Mouse (Mus musculus) midbrain, postnatal 0 days (tissue): ENCODE measurements around the gene Gpr35. TPM values are rescaled to one million over a fixed set of nuclear protein-coding genes. Genes with fewer than 3 reads are reported as not detected.
A peak's percentile ranks its signal among the peaks of the same experiment; 100 is the strongest.

Source experiments
- ATAC-seq: fragments of 200-750 bp; cut with Nextera tagmentation; 2 replicates; pipeline ENCODE4 v1.8.0; 2017; ENCODE audit warnings: moderate number of reproducible peaks, mild to moderate bottlenecking, moderate TSS enrichment, moderate library complexity; ENCODE audit not compliant: low FRiP score
- DNase-seq: peaks from one replicate; pipeline ENCODE4 v3.0.0-alpha.2; 2015; ENCODE audit warnings: low spot score
- H3K27ac ChIP-seq: fragments of 300-500 bp; sonication (generic); 2 replicates; pipeline ENCODE4 v1.5.1; 2014; ENCODE audit warnings: low read depth, mild to moderate bottlenecking, low read length, mixed read lengths
- H3K27me3 ChIP-seq: fragments of 300-500 bp; sonication (generic); 2 replicates; pipeline ENCODE4 v1.6.1; 2014; ENCODE audit warnings: low read length, control low read depth, mixed read lengths; ENCODE audit not compliant: insufficient read depth
- H3K36me3 ChIP-seq: fragments of 300-500 bp; sonication (generic); 2 replicates; pipeline ENCODE4 v1.6.1; 2014; ENCODE audit warnings: low read length, control low read depth, mixed read lengths; ENCODE audit not compliant: insufficient read depth
- H3K4me1 ChIP-seq: fragments of 300-500 bp; sonication (generic); 2 replicates; pipeline ENCODE4 v1.6.1; 2014; ENCODE audit warnings: mild to moderate bottlenecking, control low read depth, antibody characterized with exemption, low read length, mixed read lengths; ENCODE audit not compliant: insufficient read depth
- H3K4me2 ChIP-seq: fragments of 300-500 bp; sonication (generic); 2 replicates; pipeline ENCODE4 v1.6.1; 2014; ENCODE audit warnings: low read depth, mild to moderate bottlenecking, low read length, mixed read lengths; ENCODE audit not compliant: poor library complexity, severe bottlenecking
- H3K4me3 ChIP-seq: fragments of 300-500 bp; sonication (generic); 2 replicates; pipeline ENCODE4 v1.5.1; 2014; ENCODE audit warnings: low read depth, mild to moderate bottlenecking, low read length, moderate library complexity
- H3K9ac ChIP-seq: fragments of 300-500 bp; sonication (generic); replicated peaks from 2 replicates; pipeline ENCODE4 v1.6.1; 2014; ENCODE audit warnings: mild to moderate bottlenecking, low read length, moderate library complexity, mixed read lengths; ENCODE audit not compliant: poor library complexity, severe bottlenecking
- H3K9me3 ChIP-seq: fragments of 300-500 bp; sonication (generic); 2 replicates; pipeline ENCODE4 v1.6.1; 2016; ENCODE audit warnings: low read length, control low read depth
- CTCF ChIP-seq: IDR thresholded peaks from 2 replicates; pipeline ENCODE4 v1.5.1; 2016; ENCODE audit warnings: antibody characterized with exemption, mild to moderate bottlenecking
- WGBS: fragments of 180-500 bp; shearing (Covaris S2); extraction: QIAGEN DNeasy Blood & Tissue Kit; methylation state at CpG from one replicate; pipeline ENCODE4 v1.1.7; 2014; 5-methylcytosine and 5-hydroxymethylcytosine counted together
- polyA plus RNA-seq: library from polyadenylated mRNA; unstranded; fragments of >200 nt; fragmentation: Nextera tagmentation; extraction: Ambion mirVana; gene quantifications from 2 replicates; pipeline ENCODE4 v1.2.1, GENCODE M21; 2015
- total RNA-seq: library from RNA; depleted of rRNA; stranded (reverse); fragments of >200 nt; gene quantifications from 2 replicates; pipeline ENCODE4 v1.2.3, GENCODE M21; 2014

The Gpr35 gene
- total and polyA plus RNA-seq, 2 experiments from 2014 or later = 0.73 to 0.88 TPM

DNA sequence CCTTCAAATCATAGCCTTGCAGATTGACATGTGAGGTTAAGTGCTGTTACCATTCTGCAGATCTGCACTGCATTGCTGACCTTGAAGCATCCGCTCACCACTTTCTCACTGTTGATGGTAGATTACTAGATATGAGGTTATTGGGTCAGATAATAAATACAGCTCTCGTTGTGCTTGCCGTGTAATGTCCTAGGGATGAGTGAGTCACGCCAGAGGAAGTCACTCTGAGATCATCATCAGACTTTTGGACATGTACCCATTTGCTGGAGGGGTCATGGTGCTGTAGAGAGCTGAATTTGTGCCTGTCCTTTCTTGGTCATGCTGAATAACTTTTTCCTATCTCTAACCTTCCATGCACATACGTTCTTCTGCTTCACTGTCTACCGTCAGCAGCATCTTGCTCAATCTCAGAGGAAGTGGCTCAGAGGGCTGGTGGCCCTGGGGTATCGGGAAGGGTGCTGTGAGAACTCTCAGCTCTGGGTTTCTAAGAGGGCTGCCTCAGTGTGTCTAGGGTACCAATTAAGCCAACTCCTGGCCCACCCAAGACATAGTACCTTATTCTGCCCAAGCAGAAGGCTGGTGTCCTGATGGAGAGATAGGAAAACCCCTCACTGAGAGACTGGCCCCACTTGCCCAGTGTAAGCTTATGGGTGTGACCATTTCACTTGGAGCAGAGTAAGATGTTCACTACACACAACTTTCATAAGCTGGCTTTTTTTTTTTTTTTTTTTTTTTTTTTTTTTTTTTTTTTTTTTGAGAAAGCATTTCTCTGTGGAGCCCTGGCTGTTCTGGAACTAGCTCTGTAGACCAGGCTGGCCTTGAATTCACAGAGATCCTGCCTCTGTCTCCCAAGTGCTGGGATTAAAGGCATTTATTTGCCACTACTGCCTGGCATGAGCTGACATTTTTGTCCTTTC, 21.5 kb downstream of the Gpr35 start:
- WGBS = 91% methylated on average over 7 of the region's 7 CpGs
- Histone ChIP-seq H3K36me3 (no peaks in the 10 kb centered on the region), H3K9ac (no peak overlapping the region), H3K4me2 (no peak overlapping the region), H3K27ac (no peak overlapping the region), H3K9me3 (no peaks in the 10 kb centered on the region), H3K4me3 (no peak overlapping the region), H3K27me3 (no peaks in the 10 kb centered on the region), H3K4me1 (no peaks in the 10 kb centered on the region)
- TF ChIP-seq CTCF = no peak
- no peak for ATAC-seq
- DNase-seq = no peak

DNA sequence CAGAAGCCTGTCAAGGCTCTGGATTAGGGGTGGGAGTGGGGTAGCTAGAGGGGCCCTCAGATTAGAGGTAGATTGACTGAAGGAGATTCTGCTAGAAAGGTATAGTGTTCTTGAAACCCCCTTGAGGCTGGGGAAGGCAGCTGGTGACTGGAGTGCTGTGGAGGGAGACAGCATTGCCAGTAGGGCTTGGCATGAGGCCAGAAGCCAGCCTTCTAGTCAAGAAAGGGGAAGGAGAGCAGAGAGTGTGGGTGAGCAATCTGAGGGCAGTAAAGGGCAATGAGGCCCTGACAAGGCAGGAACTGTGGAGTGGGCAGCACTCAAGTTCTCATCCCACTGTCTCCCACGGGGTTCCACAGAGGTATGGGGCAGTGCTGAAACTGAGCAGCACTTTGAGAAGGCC, 22.2 kb downstream of the Gpr35 start:
- Histone ChIP-seq H3K27ac (no peak overlapping the region), H3K4me2 (no peak overlapping the region), H3K9ac (no peak overlapping the region), H3K27me3 (no peaks in the 10 kb centered on the region), H3K9me3 (no peaks in the 10 kb centered on the region), H3K4me3 (no peak overlapping the region), H3K4me1 (no peaks in the 10 kb centered on the region), H3K36me3 (no peaks in the 10 kb centered on the region)
- no peak for TF ChIP-seq CTCF
- DNase-seq (peak; percentile 60), ATAC-seq (no peak)
- WGBS = 64% methylated on average over 1 of the region's 1 CpGs

DNA sequence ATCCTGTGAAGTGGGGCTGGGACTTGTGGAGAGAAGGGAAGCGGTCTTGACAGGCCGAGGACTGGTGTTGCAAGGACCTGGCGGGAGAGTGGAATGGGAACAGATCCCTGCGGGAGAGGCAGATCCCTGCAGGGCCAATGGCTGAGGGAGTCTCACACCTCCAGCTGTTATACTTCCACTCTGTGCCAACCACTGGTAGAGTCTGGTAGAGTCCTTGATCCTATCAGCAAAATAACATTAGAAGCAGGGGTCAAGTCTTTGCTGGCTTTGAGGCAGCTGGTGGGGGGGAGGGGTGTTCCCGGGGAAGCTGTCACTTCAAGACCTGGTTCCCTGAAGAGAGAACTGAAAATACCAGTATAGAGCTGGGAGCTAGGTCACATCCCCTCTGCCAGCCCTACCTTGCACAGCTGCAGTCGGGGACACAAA, 25.5 kb downstream of the Gpr35 start:
- DNase-seq (no peak), ATAC-seq (no peak)
- WGBS = 63% methylated on average over 6 of the region's 6 CpGs
- H3K9ac ChIP-seq = no peak overlapping the region
- no peak overlapping the region for H3K27ac ChIP-seq
- H3K36me3 ChIP-seq = no peaks in the 10 kb centered on the region
- no peaks in the 10 kb centered on the region for H3K4me1 ChIP-seq
- no peaks in the 10 kb centered on the region for H3K27me3 ChIP-seq
- no peaks in the 10 kb centered on the region for H3K9me3 ChIP-seq
- no peak for TF ChIP-seq CTCF
- H3K4me2 ChIP-seq = no peak overlapping the region
- H3K4me3 ChIP-seq = no peak overlapping the region

DNA sequence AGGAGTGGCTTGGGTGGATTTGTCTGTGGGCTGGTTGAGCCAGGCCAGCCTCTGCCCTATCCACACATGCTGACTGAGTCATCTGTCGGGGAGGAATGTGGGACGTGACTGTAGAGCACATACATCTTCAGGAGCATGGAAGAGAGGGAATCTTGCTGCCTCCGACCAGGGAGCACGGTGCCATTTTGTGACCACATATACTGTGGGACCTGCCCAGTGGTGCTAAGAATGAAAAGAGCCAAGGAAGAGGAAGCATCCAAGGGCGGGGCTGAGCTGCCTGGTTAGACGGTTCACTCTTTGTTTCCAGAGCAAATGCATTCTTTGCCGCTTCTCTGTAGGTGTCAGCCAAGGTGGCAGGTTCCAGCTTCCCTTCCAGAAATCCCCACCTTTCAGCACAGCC, 28.0 kb downstream of the Gpr35 start:
- no peak for DNase-seq
- Histone ChIP-seq H3K9me3 (no peaks in the 10 kb centered on the region), H3K36me3 (no peaks in the 10 kb centered on the region), H3K4me1 (no peaks in the 10 kb centered on the region), H3K27me3 (no peaks in the 10 kb centered on the region), H3K4me3 (no peak overlapping the region), H3K4me2 (no peak overlapping the region), H3K27ac (no peak overlapping the region), H3K9ac (no peak overlapping the region)
- TF ChIP-seq CTCF = no peak
- WGBS = 53% methylated on average over 7 of the region's 7 CpGs
- no peak for ATAC-seq

DNA sequence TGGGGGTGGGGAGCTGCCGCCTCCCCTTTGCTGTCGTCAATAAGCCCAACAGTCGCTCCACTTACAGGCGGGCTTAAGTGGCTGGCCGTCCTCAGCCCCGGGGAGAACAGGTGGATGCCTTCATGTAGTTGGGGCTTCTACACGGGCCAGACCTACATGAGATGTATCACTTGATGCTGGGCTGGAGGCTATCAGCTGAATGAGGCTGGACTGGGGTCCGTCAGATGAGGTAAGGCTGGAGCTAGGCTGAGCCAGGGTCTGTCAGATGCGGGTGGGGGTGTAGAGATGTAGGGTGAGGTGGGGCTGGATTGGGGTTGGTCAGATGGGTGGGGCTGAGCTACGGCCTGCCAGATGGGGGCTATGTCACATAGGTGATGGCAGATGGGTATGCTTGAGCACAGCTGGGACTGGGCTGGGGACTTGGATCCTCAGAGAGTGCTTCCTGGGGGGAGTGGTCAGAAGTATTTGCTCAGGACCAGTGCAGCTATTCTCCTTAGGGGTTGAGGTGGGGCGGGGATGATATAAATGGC, 28.5 kb downstream of the Gpr35 start:
- 41% methylated on average over 11 of the region's 11 CpGs for WGBS
- no peaks in the 10 kb centered on the region for H3K27me3 ChIP-seq
- H3K9ac ChIP-seq = no peak overlapping the region
- DNase-seq (no peak), ATAC-seq (0 out of 2 replicates have a peak, but pooled peaks have one; percentile 42)
- no peaks in the 10 kb centered on the region for H3K36me3 ChIP-seq
- H3K9me3 ChIP-seq = no peaks in the 10 kb centered on the region
- H3K27ac ChIP-seq = no peak overlapping the region
- no peak overlapping the region for H3K4me3 ChIP-seq
- no peaks in the 10 kb centered on the region for H3K4me1 ChIP-seq
- TF ChIP-seq CTCF = no peak
- no peak overlapping the region for H3K4me2 ChIP-seq
